Mouse (Mus musculus) cerebellum, adult 9-10 months (tissue): ENCODE data around the gene Twnk.

ENCODE experiments used
- DNase-seq: peaks from one replicate; pipeline ENCODE4 v3.0.0; 2022

Twnk gene

GRCm38 (mm10) chr19:45003740-45004516, 1.5 kb upstream of the Twnk start:
- no peak for DNase-seq

GRCm38 (mm10) chr19:45005957-45006712, 672 bp downstream of the Twnk start, which contains the start of gene Mrpl43:
Mrpl43 (minus strand) TSS chr19:45006442.
- DNase-seq = peak; percentile 95

GRCm38 (mm10) chr19:45007021-45007420, 1.6 kb downstream of the Twnk start:
- DNase-seq = no peak

GRCm38 (mm10) chr19:45007425-45008191, 2.1 kb downstream of the Twnk start:
- DNase-seq = no peak

GRCm38 (mm10) chr19:45010646-45011045, 5.2 kb downstream of the Twnk start:
- DNase-seq = no peak

- DNase-seq = no peak
Observed at GRCm38 (mm10) chr19:45012219-45012618, 6.8 kb downstream of the Twnk start.

GRCm38 (mm10) chr19:45012636-45013035, 7.2 kb downstream of the Twnk start:
- peak; percentile 75 for DNase-seq

GRCm38 (mm10) chr19:45013581-45014225, 8.2 kb downstream of the Twnk start:
- DNase-seq = no peak

- no peak for DNase-seq
Observed at GRCm38 (mm10) chr19:45014335-45014971, 9.0 kb downstream of the Twnk start, which contains the start of gene Lzts2. Lzts2 (plus strand) TSS chr19:45014414.

GRCm38 (mm10) chr19:45014981-45015402, 9.5 kb downstream of the Twnk start:
- DNase-seq = peak; percentile 78

GRCm38 (mm10) chr19:45015518-45016281, 10.2 kb downstream of the Twnk start:
- peak; percentile 82 for DNase-seq

GRCm38 (mm10) chr19:45016341-45017215, 11.1 kb downstream of the Twnk start:
- peak; percentile 89 for DNase-seq

GRCm38 (mm10) chr19:45017216-45017771, 11.8 kb downstream of the Twnk start:
- DNase-seq = peak; percentile 89

- DNase-seq = peak; percentile 84
Observed at GRCm38 (mm10) chr19:45017909-45018308, 12.4 kb downstream of the Twnk start.

- DNase-seq = peak; percentile 75
Observed at GRCm38 (mm10) chr19:45018351-45018831, 12.9 kb downstream of the Twnk start.

- no peak for DNase-seq
Observed at GRCm38 (mm10) chr19:45020348-45020747, 14.9 kb downstream of the Twnk start.

- no peak for DNase-seq
Observed at GRCm38 (mm10) chr19:45021362-45021761, 15.9 kb downstream of the Twnk start.

- no peak for DNase-seq
Observed at GRCm38 (mm10) chr19:45023993-45024392, 18.5 kb downstream of the Twnk start.

GRCm38 (mm10) chr19:45024775-45025174, 19.3 kb downstream of the Twnk start:
- no peak for DNase-seq
